Mouse (Mus musculus): ENCODE measurements around the gene Cpxm1.

GRCm38 (mm10) chr2:130439840-130440480 is 42.6 kb upstream of the Cpxm1 start:
- no peak for TF ChIP-seq CTCF (IDR thresholded peaks at IDR 0.05; ENCODE audit: control insufficient read depth, insufficient read depth, insufficient replicate concordance, low read depth, low read length)
- no peak for TF ChIP-seq POLR2A (IDR thresholded peaks at IDR 0.05; ENCODE audit: control insufficient read depth, low read depth, low read length)

Measured in testis, adult 2 months (tissue).